Mouse (Mus musculus): ENCODE data around the gene Lonp2.

Gene Lonp2

GRCm38 (mm10) chr8:86623911-86624731, at the start of gene Lonp2:
Gene Lonp2, plus strand, starts transcription at chr8:86624043.
- DNase-seq (ENCODE audit: low read depth, low spot score): peak; percentile 96

GRCm38 (mm10) chr8:86577547-86577946, 46.3 kb upstream of the Lonp2 start:
- DNase-seq (ENCODE audit: low read depth, low spot score): no peak

DNA sequence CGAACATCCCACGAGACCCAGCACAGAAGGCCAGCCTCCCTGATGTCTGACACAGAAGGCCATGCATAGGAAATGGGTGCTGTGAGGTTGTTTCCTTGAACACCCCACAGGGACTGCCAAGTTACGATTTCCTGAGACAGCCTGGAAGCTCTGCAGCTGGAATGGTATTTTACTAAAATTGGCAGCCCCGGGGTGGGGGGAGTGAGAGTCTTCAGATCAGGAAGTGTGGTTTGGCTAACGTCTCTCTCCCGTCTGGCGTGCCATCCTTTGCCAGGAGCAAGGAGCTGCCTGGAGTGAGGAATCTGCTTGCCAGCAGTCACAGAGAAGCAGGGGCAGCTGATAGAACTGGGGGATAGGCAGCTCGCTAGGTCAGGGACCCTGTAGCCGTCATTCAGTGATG, 45.8 kb upstream of the Lonp2 start:
- no peak for DNase-seq (ENCODE audit: low read depth, low spot score)

DNA sequence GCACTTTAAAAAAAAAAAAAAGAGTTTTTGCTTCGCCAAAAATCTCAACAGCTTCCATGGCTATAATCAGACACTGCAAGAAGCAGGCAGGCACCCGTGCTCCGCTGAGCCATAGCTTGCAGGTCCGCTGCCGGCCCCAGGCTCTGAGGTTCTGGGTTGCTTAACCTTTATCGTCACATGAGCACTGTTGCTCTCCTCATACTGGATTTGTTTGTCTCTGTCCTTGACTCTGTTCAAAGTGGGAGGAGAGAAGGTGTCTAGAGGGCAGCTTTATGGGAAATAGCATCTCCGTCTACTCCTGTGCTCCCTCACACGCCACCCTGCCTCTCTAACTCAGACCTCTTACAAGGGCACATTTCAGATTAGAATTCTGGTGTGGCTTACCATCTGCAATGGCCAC, 45.1 kb upstream of the Lonp2 start:
- no peak for DNase-seq (ENCODE audit: low read depth, low spot score)

DNA sequence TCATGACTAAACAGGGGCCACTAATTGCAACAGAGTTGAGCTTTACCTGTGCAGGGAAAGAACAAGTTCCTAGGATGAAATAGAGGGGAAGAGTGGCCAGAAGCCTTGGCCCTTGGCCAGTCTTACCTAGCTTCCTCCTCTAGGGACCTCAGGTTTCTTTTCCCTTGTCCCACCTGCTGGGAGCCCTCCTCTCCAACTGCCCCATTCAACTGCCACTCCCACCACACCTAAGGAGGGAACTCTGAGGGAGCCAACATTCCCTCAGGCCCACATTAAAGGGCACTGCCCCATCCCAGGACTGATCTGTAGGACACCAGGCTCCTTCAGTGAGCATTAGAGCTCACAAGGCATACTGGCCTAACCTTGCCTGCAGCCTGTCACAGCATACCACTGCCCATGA, 43.4 kb upstream of the Lonp2 start, which contains the start of gene Abcc12:
Abcc12 (minus strand) TSS at position 229 of the 400 bp plus-strand sequence.
- DNase-seq (ENCODE audit: low read depth, low spot score): no peak

DNA sequence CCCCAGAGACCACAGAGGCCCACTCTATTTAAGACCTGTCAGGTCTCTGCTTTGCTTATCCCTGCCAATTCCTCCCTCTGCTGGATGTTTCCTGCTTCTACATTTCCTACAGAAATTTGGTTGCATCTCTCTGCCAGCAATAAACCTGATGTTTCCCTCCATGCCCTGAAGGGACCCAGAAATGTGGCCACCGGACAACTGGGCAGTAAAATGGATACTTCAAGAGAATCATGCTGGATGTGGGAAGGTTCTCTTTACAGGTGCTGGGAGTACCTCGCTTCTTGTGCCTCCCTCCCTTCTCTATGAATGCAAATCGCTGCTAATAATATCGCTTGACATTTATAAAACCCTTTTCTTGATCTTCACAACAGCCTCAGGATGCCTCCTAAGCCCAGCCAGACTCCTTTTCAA, 41.9 kb upstream of the Lonp2 start:
- DNase-seq (ENCODE audit: low read depth, low spot score): no peak

GRCm38 (mm10) chr8:86585118-86585517, 38.7 kb upstream of the Lonp2 start:
- peak; percentile 87 for DNase-seq (ENCODE audit: low read depth, low spot score)

DNA sequence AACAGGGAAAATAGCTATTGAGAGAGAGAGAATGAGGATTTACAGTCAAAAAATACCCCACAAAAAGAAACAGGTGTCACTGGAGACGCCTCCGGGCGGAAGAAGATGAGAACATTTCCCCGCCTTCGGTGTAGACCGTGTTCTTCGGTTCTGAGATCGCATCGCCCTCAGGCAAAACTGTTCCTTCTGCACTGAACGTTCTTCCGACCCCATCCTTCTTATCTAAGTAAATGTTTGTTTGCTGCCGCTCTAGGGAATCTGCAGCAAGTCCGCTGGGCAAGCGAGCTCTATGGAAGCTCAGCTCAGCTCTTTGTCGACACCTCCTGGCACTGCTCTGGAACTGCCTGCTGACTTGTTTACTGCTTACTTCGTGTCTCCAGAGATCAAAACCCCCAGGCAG, 38.3 kb upstream of the Lonp2 start:
- DNase-seq (ENCODE audit: low read depth, low spot score): peak; percentile 88

DNA sequence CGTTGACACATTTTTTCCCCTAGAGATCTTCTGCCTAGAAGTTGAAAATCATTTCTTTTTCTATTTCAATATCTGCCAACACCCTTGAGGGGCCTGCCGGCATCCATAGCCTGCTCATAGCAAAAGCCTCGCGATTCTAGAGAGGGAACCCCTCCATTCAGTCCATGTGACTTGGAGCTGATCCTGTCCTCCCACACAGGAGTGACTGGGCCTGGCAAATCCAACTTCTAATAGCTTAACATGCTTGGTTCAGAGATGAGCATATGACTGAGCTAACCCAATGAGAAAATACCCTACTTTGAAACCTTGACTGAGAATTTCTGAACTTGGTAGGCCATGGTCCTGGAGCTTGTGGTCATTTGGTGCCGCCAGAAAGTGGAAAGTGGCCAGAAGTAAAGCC, 37.8 kb upstream of the Lonp2 start:
- DNase-seq (ENCODE audit: low read depth, low spot score): no peak

DNA sequence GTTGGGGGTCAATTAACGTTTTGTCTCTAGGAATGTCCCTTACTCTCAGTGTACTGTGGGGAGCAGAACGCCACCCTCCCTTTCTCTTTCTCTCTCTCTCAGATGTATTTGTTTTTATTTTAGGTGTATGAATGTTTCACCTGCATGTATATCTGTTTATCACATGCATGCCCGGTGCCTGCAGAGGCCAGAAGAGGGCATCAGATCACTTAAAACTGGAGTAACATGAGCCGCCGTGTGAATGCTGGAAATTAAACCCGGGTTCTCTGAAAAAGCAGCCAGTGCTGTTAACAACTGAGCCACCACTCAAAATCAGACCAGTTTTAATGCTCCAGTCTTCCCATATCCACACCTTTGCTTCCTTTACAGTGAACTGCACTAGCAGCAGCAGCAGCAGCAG, 37.2 kb upstream of the Lonp2 start:
- peak; percentile 33 for DNase-seq (ENCODE audit: low read depth, low spot score)

DNA sequence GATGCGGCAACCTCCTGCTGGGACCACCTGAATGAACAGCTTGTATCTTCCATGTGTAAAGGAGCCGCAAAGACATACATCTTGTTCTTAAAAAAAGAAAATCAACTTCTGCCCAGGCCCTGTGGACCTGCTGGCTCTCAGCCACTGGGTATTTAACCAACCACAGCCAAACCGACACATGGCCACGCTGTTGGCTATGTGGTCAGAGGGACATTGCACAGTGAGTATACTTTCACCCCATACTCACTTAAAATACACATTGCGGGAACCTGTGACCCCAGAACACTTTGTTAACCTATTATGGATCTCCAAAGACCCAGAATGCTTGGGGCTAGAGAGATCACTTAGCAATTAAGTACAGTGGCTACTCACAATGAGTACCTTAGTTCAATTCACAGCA, 35.5 kb upstream of the Lonp2 start:
- no peak for DNase-seq (ENCODE audit: low read depth, low spot score)

DNA sequence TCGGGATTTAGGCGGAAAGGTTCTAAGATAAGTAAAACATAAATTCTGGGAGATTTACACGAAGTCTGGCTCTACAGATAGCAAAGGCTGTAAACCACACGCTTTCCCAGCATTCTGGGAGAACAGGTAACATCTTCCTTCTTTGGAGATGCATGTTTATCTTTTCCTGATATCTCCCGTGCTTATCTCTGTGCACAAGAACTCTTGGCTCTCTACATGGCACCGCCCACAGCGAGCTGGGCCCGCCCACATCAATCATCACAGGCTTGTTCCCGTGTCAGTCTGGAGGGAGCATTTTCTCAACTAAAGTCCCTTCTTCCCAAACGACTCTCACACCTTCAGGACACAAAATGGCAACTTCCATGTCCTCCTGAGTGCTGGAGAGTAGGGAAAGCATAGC, 30.7 kb upstream of the Lonp2 start:
- no peak for DNase-seq (ENCODE audit: low read depth, low spot score)

DNA sequence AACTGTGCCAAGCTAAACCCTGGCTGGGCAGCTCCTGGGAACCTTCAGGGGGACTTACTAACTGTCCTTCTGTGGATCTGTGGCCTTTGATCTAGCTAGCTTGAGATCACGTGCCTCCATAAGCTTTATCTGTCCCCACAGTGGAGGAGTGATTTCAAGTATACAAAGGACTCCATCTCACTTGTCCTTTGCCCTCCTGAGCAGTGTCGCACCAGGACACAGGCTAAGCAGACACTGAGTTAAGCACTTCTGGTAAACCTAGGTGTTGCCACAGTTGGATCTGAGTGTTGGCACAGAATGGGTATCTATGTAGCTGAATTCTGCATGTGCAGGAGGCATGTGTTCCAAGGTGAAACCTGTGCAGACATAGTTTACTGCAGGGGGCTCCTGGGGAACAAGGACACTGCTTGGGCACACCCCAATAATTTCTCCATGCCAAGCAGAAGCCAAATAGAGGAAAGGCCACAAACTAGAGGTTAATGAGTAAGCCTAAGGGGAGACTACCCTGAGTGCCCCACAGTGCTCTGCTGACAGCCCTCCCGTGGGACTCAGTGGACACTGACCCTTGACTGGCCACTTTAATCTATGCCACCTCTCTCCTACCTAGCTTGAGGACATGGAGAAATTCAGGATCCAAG, 29.6 kb upstream of the Lonp2 start:
- no peak for DNase-seq (ENCODE audit: low read depth, low spot score)

GRCm38 (mm10) chr8:86595671-86596070, 28.2 kb upstream of the Lonp2 start:
- DNase-seq (ENCODE audit: low read depth, low spot score): no peak

DNA sequence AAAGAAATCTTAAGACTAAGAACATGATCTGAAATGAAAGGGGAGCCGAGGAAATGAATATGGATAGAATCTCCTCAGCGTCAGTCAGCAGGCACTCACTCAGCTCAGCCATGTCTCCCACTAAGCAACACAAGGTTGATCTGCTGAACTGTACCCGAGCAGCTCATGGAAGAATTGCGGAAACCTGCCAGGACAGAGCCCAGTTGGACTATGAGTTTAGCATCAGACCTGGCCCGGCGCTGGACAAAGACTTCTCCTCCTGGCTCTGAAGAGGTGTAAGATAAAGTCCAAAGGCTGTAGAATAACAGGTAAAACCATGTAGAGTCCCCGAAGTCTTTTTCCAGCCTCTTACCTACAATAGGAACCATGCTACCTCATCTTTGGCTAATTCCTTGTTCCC, 26.2 kb upstream of the Lonp2 start:
- DNase-seq (ENCODE audit: low read depth, low spot score): no peak

DNA sequence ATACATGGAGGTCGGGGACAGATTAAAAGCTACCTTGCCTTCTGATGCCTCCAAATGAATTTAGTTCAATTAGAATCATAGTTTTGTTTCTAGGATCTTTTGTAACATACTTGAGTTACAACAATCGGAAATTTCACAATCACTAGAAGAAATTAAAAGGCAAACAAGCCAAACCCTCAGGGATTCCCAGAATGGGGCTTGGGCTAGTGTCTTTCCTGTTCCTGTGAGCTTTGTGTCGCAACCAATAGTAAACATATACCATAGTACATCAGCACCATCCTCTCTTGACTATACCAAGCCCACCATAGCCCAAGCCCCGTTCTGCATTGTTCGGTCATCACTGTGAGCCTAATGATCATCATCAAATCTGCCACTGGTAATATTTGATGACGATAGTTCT, 24.5 kb upstream of the Lonp2 start:
- DNase-seq (ENCODE audit: low read depth, low spot score): no peak

DNA sequence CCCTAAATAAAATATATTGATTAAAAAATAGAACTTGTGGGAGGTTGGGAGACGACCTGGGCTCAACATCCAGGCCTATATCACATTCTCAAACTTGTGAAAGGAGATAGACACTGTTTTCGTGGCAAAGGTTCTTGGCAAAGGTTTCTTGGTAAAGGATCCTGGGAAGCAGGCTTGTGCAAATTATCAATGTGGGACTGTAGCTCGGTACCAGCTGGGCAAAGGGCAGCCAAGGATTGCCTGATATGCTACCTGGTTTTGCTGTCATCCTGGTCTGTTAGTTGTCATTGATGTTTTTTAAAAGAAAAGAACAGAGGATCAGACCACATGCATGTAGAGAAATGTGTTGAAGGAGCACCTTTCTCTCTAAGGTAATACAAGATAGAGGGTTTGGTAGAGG, 23.5 kb upstream of the Lonp2 start:
- no peak for DNase-seq (ENCODE audit: low read depth, low spot score)

- DNase-seq (ENCODE audit: low read depth, low spot score): no peak
These were observed 20.7 kb upstream of the Lonp2 start for GRCm38 (mm10) chr8:86603174-86603573.

GRCm38 (mm10) chr8:86604676-86605075, 19.2 kb upstream of the Lonp2 start:
- no peak for DNase-seq (ENCODE audit: low read depth, low spot score)

GRCm38 (mm10) chr8:86613798-86614197, 10.0 kb upstream of the Lonp2 start:
- DNase-seq (ENCODE audit: low read depth, low spot score): no peak

DNA sequence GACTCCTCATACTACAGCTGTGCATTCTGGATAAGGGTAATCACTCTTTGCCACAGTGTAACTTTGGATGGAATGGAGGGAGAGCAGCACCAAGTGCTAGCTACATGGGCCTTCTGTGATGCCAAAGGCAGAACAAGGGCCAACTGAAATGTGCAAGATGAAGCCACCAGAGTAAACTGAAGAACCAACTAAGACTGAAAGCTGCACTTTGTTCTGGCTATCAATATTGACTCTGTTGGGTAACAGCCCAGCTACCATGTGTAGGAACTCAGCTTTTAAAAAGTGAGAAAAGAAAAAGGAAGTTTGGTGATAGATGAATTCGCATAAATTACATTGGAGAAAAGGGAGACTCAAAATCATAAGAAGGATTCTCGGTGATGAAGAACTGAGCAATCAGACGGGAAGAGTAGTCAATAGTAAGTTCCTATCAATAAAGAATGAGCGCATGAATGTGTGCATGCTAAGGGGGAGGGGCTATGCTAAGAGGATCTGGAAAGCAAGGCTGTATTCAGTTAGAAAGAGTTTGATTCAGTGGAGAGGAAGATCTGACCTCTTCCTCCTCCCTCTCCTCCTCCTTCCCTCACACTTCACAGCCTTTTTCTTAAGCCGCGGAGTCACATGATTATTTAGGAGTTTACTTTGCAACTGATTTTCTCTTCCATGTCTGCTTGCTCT, 8.6 kb upstream of the Lonp2 start:
- no peak for DNase-seq (ENCODE audit: low read depth, low spot score)

- DNase-seq (ENCODE audit: low read depth, low spot score): no peak
These were observed 6.0 kb upstream of the Lonp2 start for GRCm38 (mm10) chr8:86617759-86618387.

Data from CD4-positive, CD25-positive, alpha-beta regulatory T cell, adult 2 months (primary cell).